Mouse (Mus musculus) gastrocnemius, postnatal 10 days (tissue): ENCODE measurements around the gene Rps11. TPM values are rescaled to one million over a fixed set of nuclear protein-coding genes. Genes with fewer than 3 reads are reported as not detected.
"Not testable (repeated sequence)": the region's sequence is repeated elsewhere in the genome, so short reads cannot be mapped to it uniquely, and the experiment has no call there.

Source experiments
- DNase-seq: peaks from one replicate; pipeline ENCODE4 v3.0.0; 2021; ENCODE audit warnings: mixed read lengths
- long read RNA-seq, 2 experiments: library from polyadenylated mRNA; stranded (forward); transcript quantifications; one replicate each; pipeline ENCODE4 v2.0.0; 2021
- total RNA-seq, 2 experiments: library from RNA; stranded (reverse); gene quantifications; 2 replicates each; pipeline ENCODE4 v1.2.3; 2021

The Rps11 gene
- total RNA-seq, result 100 to 1,000 TPM; 762 to 817 TPM
- long read RNA-seq, experiment 1, transcript Rps11-201 (5 exons, 661 nt), result major isoform, 196 of 205 reads
- long read RNA-seq, experiment 1, partial matches to known transcripts, result 9 of 205 reads
- long read RNA-seq, experiment 1, other reads (novel, unspliced or antisense), result 0 of 205 reads
- long read RNA-seq, experiment 2, transcript Rps11-201 (5 exons, 661 nt), result major isoform, 136 of 141 reads
- long read RNA-seq, experiment 2, partial matches to known transcripts, result 4 of 141 reads
- long read RNA-seq, experiment 2, other reads (novel, unspliced or antisense), result 1 of 141 reads

- DNase-seq, result peak; percentile 97
Observed at GRCm38 (mm10) chr7:45124224-45125143, at the start of gene Rps11. Gene Rps11, minus strand, starts transcription at chr7:45124439.

- not testable (repeated sequence) for DNase-seq
Observed at GRCm38 (mm10) chr7:45173772-45174171, 49.5 kb upstream of the Rps11 start.

GRCm38 (mm10) chr7:45172974-45173373, 48.7 kb upstream of the Rps11 start:
- DNase-seq, result no peak

- DNase-seq, result no peak
Observed at GRCm38 (mm10) chr7:45169495-45169894, 45.3 kb upstream of the Rps11 start.

GRCm38 (mm10) chr7:45168656-45169055, 44.4 kb upstream of the Rps11 start:
- DNase-seq, result no peak

- no peak for DNase-seq
Observed at GRCm38 (mm10) chr7:45167761-45168445, 43.7 kb upstream of the Rps11 start.

- DNase-seq, result no peak
Observed at GRCm38 (mm10) chr7:45166950-45167401, 42.7 kb upstream of the Rps11 start.

- no peak for DNase-seq
Observed at GRCm38 (mm10) chr7:45165701-45166100, 41.5 kb upstream of the Rps11 start.

GRCm38 (mm10) chr7:45164833-45165232, 40.6 kb upstream of the Rps11 start:
- DNase-seq, result no peak

- DNase-seq, result no peak
Observed at GRCm38 (mm10) chr7:45163735-45164490, 39.7 kb upstream of the Rps11 start, which contains the start of gene Slc17a7. Gene Slc17a7, plus strand, starts transcription at chr7:45163949.

- no peak for DNase-seq
Observed at GRCm38 (mm10) chr7:45162996-45163615, 38.9 kb upstream of the Rps11 start.

GRCm38 (mm10) chr7:45162551-45162950, 38.3 kb upstream of the Rps11 start:
- DNase-seq, result no peak

GRCm38 (mm10) chr7:45161612-45162473, 37.6 kb upstream of the Rps11 start:
- DNase-seq, result peak; percentile 94

- no peak for DNase-seq
Observed at GRCm38 (mm10) chr7:45160866-45161265, 36.6 kb upstream of the Rps11 start.

- no peak for DNase-seq
Observed at GRCm38 (mm10) chr7:45160316-45160800, 36.1 kb upstream of the Rps11 start.

GRCm38 (mm10) chr7:45158991-45159390, 34.8 kb upstream of the Rps11 start:
- no peak for DNase-seq

GRCm38 (mm10) chr7:45157459-45157858, 33.2 kb upstream of the Rps11 start:
- no peak for DNase-seq

GRCm38 (mm10) chr7:45156206-45156605, 32.0 kb upstream of the Rps11 start:
- DNase-seq, result no peak

- no peak for DNase-seq
Observed at GRCm38 (mm10) chr7:45155590-45155989, 31.4 kb upstream of the Rps11 start.

- DNase-seq, result peak; percentile 71
Observed at GRCm38 (mm10) chr7:45154993-45155514, 30.8 kb upstream of the Rps11 start.
